Mouse (Mus musculus): ENCODE measurements around the gene Csk. TPM values are rescaled to one million over a fixed set of nuclear protein-coding genes. Genes with fewer than 3 reads are reported as not detected.
A peak's percentile ranks its signal among the peaks of the same experiment; 100 is the strongest.

Gene Csk
- polyA plus RNA-seq, 1 experiment from 2014 or later, result 41.1 TPM

GRCm38 (mm10) chr9:57633481-57634024 is 19.9 kb downstream of the Csk start:
- H3K27me3 ChIP-seq, result no peaks in the 10 kb centered on the region
- ATAC-seq (ENCODE audit: insufficient number of reproducible peaks, insufficient read depth, low FRiP score, low TSS enrichment), result no peak
- no peak overlapping the region for H3K4me2 ChIP-seq (replicated peaks)
- no peak overlapping the region for H3K27ac ChIP-seq
- peaks cover 38% of the 10 kb centered on the region for H3K36me3 ChIP-seq
- H3K4me3 ChIP-seq, result no peak overlapping the region
- H3K9ac ChIP-seq, result no peak overlapping the region
- H3K4me1 ChIP-seq, result peaks cover 14% of the 10 kb centered on the region
- no peaks in the 10 kb centered on the region for H3K9me3 ChIP-seq
- 44% methylated on average over 4 of the region's 4 CpGs for WGBS

DNA sequence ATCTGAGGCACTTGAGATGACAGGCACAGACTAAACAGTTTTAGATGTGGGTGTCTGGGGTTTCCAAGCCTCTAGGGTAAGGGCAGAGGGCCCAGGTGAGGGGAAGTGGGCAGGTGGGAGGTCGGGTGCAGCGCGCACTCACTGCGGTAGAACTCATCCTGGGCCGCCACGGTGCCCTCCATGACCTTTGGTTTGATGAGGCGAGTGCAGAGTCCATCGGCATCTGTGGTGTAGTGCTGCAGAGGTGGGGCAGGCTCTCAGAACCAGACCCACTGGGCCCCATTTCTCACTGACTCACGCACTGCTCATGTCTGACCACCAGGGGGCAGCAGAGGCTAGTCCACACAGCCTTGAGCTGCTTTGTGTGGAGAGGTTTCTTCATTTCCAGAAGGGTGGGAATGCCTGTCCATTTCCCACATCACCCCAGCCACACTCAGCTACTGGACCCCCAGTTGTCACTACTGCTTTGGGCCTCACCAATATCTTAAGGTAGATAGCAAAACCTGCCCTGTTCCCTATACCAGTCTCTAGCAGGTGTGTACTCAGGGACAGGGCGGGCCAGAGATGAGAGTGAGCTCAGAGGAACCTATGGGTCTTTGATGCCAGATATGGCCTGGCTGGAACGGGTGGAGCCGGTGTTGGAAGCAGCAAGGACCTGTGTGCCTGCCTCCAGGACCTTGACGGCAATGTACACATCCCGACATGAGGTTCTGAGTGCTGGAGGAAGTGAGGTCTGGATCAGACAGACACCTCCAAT is 24.1 kb downstream of the Csk start:
- H3K27ac ChIP-seq, result no peak overlapping the region
- no peak overlapping the region for H3K4me3 ChIP-seq
- WGBS, result 74% methylated on average over 14 of the region's 14 CpGs
- H3K36me3 ChIP-seq, result peaks cover 76% of the 10 kb centered on the region
- H3K4me2 ChIP-seq (replicated peaks), result no peak overlapping the region
- H3K9ac ChIP-seq, result no peak overlapping the region
- no peaks in the 10 kb centered on the region for H3K4me1 ChIP-seq
- H3K9me3 ChIP-seq, result no peaks in the 10 kb centered on the region
- H3K27me3 ChIP-seq, result no peaks in the 10 kb centered on the region
- peak; percentile 49 for ATAC-seq (ENCODE audit: insufficient number of reproducible peaks, insufficient read depth, low FRiP score, low TSS enrichment)

DNA sequence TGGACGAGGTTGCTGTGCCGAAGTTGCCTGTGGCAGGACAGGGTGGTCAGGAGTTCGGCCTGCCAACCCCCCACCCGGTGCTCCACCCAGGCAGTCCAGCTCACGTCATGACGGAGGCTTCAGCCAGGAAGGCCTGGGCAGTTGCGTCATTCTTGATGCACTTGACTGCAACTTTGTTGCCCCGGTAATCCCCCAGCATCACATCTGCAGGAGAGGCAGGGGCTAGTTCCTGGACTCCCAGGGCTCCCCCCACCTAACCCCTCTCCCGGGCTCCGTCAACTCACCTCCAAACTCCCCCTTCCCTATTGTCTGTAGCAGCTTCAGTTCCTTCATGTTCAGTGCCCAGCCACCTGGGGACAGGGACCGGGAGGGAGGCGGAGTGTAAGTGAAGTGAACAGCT is 24.7 kb downstream of the Csk start:
- H3K4me1 ChIP-seq, result no peaks in the 10 kb centered on the region
- H3K4me3 ChIP-seq, result no peak overlapping the region
- H3K27ac ChIP-seq, result no peak overlapping the region
- H3K36me3 ChIP-seq, result peaks cover 75% of the 10 kb centered on the region
- H3K4me2 ChIP-seq (replicated peaks), result no peak overlapping the region
- H3K9me3 ChIP-seq, result no peaks in the 10 kb centered on the region
- ATAC-seq (ENCODE audit: insufficient number of reproducible peaks, insufficient read depth, low FRiP score, low TSS enrichment), result no peak
- H3K27me3 ChIP-seq, result no peaks in the 10 kb centered on the region
- H3K9ac ChIP-seq, result no peak overlapping the region
- 89% methylated on average over 12 of the region's 12 CpGs for WGBS

GRCm38 (mm10) chr9:57627892-57628291 is 25.5 kb downstream of the Csk start:
- WGBS, result 91% methylated on average over 11 of the region's 11 CpGs
- peaks cover 74% of the 10 kb centered on the region for H3K36me3 ChIP-seq
- ATAC-seq (ENCODE audit: insufficient number of reproducible peaks, insufficient read depth, low FRiP score, low TSS enrichment), result no peak

DNA sequence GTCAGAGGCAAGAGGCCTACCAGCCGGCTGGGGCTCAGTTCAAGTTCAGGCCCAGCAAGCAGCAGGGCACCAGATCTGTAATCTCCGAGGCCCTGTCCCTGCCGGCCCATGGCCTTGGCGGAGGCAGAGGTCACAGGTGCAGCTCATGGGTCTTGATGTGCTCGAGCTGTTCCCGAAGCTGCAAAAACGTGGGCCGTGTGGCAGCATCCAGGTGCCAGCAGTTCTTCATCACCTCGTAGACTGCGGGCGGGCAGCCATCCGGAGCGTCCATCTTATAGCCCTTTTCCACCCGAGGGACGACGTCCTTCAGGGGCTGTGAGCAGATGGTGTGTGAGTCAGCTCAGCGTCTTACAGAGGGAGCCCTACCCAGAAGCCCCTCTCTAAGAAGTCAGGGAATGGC is 26.2 kb downstream of the Csk start:
- Histone ChIP-seq H3K4me2 (replicated peaks) (no peak overlapping the region), H3K36me3 (peaks cover 74% of the 10 kb centered on the region), H3K9ac (no peak overlapping the region), H3K27ac (no peak overlapping the region), H3K27me3 (no peaks in the 10 kb centered on the region), H3K4me1 (no peaks in the 10 kb centered on the region), H3K4me3 (no peak overlapping the region), H3K9me3 (no peaks in the 10 kb centered on the region)
- no peak for ATAC-seq (ENCODE audit: insufficient number of reproducible peaks, insufficient read depth, low FRiP score, low TSS enrichment)
- WGBS, result 91% methylated on average over 17 of the region's 17 CpGs

More at GRCm38 (mm10) chr9:57627892-57628291, 25.5 kb downstream of the Csk start:
- Histone ChIP-seq H3K4me1 (no peaks in the 10 kb centered on the region), H3K27ac (no peak overlapping the region), H3K27me3 (no peaks in the 10 kb centered on the region), H3K9me3 (no peaks in the 10 kb centered on the region), H3K4me3 (no peak overlapping the region), H3K9ac (no peak overlapping the region), H3K4me2 (replicated peaks) (no peak overlapping the region)

DNA sequence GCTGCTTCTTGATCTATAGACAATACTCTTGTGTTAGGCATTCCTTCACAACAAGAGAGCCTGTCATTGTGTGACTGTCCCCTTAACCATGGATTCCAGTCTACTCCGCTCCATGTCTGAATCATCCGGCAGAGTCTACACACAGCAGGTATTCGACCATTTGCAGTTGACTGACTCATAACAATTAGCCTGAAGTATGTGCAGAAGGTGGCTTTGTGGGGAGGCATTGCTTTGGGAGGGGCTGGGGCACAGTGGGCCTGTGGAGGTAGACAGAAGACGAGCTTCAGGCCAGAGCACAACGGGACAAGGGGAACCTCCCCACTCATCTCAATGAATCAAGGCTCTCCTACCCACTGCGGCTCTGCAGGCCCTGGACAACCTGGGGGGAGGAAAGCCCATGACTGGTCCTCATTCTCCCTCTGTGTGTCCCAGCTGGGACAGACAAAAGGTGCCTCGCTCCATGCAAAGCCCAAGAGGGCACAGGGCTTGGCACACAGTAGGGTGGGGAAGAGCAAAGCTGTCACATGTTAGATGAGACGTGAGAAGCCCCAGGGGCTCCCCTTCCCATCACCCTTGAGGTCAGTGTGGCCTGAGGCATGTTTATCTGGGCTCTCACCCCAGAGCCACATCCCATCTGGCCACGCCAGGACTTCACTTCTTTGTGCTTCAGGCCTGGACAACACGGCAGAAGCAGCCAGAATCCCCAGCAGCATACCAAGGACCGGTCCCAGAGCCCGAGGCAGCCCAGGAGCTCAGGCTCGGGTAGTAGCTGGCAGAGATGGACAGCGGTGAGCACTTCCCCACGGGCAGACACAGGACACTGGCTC is 27.5 kb downstream of the Csk start:
- ATAC-seq (ENCODE audit: insufficient number of reproducible peaks, insufficient read depth, low FRiP score, low TSS enrichment), result no peak
- no peaks in the 10 kb centered on the region for H3K27me3 ChIP-seq
- H3K4me3 ChIP-seq, result no peak overlapping the region
- no peaks in the 10 kb centered on the region for H3K4me1 ChIP-seq
- peaks cover 67% of the 10 kb centered on the region for H3K36me3 ChIP-seq
- no peak overlapping the region for H3K27ac ChIP-seq
- no peak overlapping the region for H3K4me2 ChIP-seq (replicated peaks)
- no peak overlapping the region for H3K9ac ChIP-seq
- H3K9me3 ChIP-seq, result no peaks in the 10 kb centered on the region
- 82% methylated on average over 15 of the region's 15 CpGs for WGBS

DNA sequence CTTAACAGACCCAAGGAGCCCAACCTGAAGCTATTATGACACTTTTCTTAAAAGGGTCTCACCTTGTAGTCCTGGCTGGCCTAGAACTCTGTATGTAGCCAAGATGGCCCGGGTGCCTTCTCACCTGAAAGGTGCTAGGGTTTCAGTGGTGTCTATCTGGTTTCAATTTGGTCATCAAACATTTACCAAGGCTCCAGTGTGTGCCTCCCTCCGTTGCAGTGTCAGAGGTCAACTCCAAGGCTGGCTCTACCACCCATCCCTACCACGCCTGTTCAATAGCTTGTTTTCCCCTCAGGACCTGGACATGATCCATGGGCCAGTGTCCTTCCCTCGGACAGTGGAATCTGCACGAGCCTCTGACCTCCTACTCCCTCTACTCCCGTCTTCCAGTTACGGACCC is 29.1 kb downstream of the Csk start:
- Histone ChIP-seq H3K27me3 (no peaks in the 10 kb centered on the region), H3K4me3 (no peak overlapping the region), H3K4me2 (replicated peaks) (no peak overlapping the region), H3K36me3 (peaks cover 52% of the 10 kb centered on the region), H3K9ac (no peak overlapping the region), H3K27ac (no peak overlapping the region), H3K9me3 (no peaks in the 10 kb centered on the region), H3K4me1 (no peaks in the 10 kb centered on the region)
- 76% methylated on average over 7 of the region's 7 CpGs for WGBS
- no peak for ATAC-seq (ENCODE audit: insufficient number of reproducible peaks, insufficient read depth, low FRiP score, low TSS enrichment)

- Histone ChIP-seq H3K4me2 (replicated peaks) (no peak within 1 kb of the TSS), H3K27me3 (no peaks in the 10 kb centered on the region), H3K4me3 (no peak within 1 kb of the TSS), H3K9ac (no peak within 1 kb of the TSS), H3K4me1 (no peaks in the 10 kb centered on the region), H3K36me3 (peaks cover 17% of the 10 kb centered on the region), H3K27ac (no peak within 1 kb of the TSS), H3K9me3 (no peaks in the 10 kb centered on the region)
- no peak for ATAC-seq (ENCODE audit: insufficient number of reproducible peaks, insufficient read depth, low FRiP score, low TSS enrichment)
- 84% methylated on average over 5 of the region's 5 CpGs for WGBS
Observed at GRCm38 (mm10) chr9:57620674-57621073, 32.8 kb downstream of the Csk start, which contains the start of gene Lman1l. Gene Lman1l (minus strand): TSS chr9:57620774.

- H3K4me3 ChIP-seq, result no peak overlapping the region
- H3K9me3 ChIP-seq, result no peaks in the 10 kb centered on the region
- ATAC-seq (ENCODE audit: insufficient number of reproducible peaks, insufficient read depth, low FRiP score, low TSS enrichment), result no peak
- H3K27ac ChIP-seq, result no peak overlapping the region
- no peak overlapping the region for H3K9ac ChIP-seq
- WGBS, result 81% methylated on average over 8 of the region's 8 CpGs
- H3K36me3 ChIP-seq, result peaks cover under 1% of the 10 kb centered on the region; the same call in 1 of the 2 replicates
- H3K27me3 ChIP-seq, result no peaks in the 10 kb centered on the region
- H3K4me1 ChIP-seq, result no peaks in the 10 kb centered on the region
- no peak overlapping the region for H3K4me2 ChIP-seq (replicated peaks)
Observed at GRCm38 (mm10) chr9:57618854-57619253, 34.6 kb downstream of the Csk start.

GRCm38 (mm10) chr9:57617556-57618169 is 35.8 kb downstream of the Csk start:
- no peak for ATAC-seq (ENCODE audit: insufficient number of reproducible peaks, insufficient read depth, low FRiP score, low TSS enrichment)
- 77% methylated on average over 8 of the region's 8 CpGs for WGBS

DNA sequence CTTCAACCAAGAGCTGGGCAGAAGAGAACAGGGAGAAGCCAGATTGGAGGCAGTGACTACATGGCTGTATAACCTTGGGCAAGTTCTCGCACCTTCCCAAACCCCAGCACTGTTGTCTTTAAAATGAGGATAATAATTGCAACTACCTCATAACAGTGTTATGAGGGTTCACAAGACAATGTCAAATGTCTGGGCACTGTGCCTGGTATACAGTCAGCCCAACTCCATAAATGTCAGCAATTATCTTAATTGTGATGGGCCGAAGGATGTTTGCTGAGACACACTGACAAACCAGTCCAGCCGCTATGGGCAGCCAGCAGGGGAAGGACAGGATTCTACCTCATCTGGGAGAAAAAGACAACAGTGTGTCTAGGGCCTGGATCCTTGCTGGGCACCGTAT is 38.6 kb downstream of the Csk start:
- Histone ChIP-seq H3K4me1 (no peaks in the 10 kb centered on the region), H3K9ac (no peak overlapping the region), H3K4me3 (no peak overlapping the region), H3K4me2 (replicated peaks) (no peak overlapping the region), H3K27ac (no peak overlapping the region), H3K9me3 (no peaks in the 10 kb centered on the region), H3K36me3 (no peaks in the 10 kb centered on the region), H3K27me3 (no peaks in the 10 kb centered on the region)
- ATAC-seq (ENCODE audit: insufficient number of reproducible peaks, insufficient read depth, low FRiP score, low TSS enrichment), result no peak
- WGBS, result 79% methylated on average over 4 of the region's 4 CpGs

More at GRCm38 (mm10) chr9:57617556-57618169, 35.8 kb downstream of the Csk start:
- Histone ChIP-seq H3K9me3 (no peaks in the 10 kb centered on the region), H3K27ac (no peak overlapping the region), H3K4me3 (no peak overlapping the region), H3K9ac (no peak overlapping the region), H3K4me1 (no peaks in the 10 kb centered on the region), H3K27me3 (no peaks in the 10 kb centered on the region), H3K4me2 (replicated peaks) (no peak overlapping the region), H3K36me3 (no peaks in the 10 kb centered on the region)

Data from embryonic facial prominence, embryonic 12.5 days (tissue).